Mouse (Mus musculus) thymus, postnatal 25 days (tissue): ENCODE data around the gene Coro1c.
A peak's percentile ranks its signal among the peaks of the same experiment; 100 is the strongest.
"Not testable (repeated sequence)": the region's sequence is repeated elsewhere in the genome, so short reads cannot be mapped to it uniquely, and the experiment has no call there.

Experiments used
- DNase-seq: peaks from one replicate; pipeline ENCODE4 v3.0.0; 2022

Gene Coro1c

DNA sequence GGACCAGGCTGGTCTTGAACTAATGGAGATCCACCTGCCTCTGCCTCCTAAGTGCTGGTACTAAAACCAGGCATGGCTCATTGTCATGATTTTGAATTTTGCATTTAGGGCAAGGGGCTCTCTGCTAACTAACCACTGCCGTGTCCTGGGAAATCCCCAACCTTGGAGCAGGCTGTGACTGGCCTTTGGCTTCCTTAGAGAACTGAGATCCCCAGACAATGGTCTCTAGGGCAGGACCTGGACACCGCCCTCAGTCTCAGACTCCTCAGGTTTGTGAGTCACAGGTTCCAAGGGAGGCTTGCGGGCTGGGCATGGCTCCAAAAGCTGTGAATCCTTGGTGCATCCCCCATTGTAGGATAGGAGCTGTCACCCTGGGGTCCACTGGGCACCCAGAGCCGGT lies 81.9 kb downstream of the Coro1c start:
- no peak for DNase-seq

DNA sequence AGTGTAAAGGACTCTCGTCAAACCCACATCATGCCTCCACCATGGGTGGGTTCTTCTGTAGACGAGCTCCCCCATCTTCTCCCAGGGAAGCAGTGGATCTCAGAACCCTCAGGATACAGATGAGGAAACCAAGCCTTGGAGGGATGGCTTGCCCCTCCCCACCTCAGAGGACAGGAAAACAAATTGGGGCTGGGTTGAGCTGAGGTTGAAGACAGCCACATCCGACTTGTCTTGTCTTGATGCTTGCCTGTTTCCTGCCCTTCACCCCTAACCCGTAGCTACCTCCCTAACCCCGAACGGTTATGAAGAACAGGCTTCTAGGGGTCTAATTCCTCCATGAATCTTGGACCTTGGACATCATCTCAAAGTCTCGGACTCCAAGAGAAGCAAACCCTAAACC lies 83.0 kb downstream of the Coro1c start:
- peak; percentile 68 for DNase-seq

DNA sequence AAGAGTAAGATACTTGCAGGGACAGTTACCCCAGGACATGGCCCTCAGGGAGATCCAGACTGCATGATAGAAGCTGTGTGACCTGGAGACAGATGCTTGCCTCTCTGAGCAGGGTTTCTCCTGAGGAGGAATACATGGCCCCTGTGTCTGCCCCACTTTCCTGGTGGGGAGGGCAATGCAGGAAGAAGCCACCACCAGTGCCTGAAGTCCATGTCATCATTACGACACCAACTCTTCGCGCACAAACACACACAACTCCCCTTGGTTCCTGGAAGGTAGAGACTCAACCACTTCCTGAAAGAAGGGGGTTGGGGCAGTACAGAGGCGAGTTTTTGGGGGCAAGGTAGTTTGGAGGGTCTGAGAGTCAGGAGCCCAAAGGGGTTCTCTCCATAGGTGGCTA lies 84.3 kb downstream of the Coro1c start:
- DNase-seq, result peak; percentile 50

DNA sequence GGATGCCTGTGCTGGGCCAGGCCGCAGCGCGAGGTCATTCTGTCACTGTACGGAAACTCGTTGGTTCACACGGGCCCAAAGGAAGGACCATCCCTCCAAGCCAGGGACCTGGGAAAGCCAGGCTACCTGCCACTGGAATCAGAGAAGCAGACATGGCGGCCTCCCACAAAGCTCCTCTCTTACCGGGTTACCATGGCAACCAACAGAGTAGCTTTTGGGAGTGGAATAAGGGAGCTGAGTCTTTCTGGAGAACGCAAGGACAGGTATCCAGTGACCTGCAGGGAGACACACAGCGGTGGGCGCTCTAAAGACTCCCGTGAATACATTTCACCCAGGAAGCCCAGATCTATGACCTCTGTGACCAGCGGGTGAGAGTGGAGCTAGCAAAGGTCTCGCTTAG lies 90.0 kb downstream of the Coro1c start:
- DNase-seq, result no peak

DNA sequence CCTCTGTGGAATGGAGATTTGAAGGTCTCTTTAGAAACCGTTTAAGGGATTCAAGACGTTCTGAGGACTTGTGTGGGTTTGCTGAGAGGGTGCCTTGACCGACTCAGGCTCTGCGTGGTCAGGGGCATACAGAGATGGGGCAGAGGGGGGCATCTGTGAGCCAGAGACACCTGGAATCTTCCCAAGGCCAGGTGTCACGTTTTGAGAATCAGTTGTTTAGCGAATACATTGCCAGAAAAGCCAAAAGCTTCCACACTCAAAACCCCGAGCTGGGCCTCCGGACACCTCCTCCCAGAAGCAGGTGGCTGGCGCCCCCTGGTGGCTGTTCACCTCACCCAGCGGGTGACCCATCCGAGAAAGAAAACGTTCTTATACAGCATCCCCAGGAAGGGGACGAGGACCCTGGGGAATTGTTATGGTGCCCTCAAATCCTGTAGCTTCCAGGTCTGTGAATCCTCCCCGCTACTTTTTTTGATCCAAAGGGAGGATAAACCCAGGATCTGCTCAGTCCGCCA lies 92.9 kb downstream of the Coro1c start:
- DNase-seq, result peak; percentile 76

DNA sequence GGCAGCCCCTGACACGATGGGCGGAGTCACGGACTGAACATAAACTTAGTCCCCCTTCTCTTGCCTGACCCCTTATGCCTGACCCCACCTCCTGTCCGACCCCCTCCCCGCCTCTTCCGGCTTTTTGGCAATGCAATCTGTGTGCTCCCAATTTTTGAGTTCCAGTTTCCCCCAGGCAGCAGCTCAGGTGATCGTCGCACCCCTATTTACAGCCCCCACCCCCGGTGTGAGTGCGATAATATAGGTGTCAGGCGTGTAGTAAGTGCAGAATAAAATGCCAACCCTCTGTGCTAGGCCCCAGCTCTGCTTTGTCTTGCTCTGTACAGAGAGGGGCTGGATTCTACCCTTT lies 93.5 kb downstream of the Coro1c start:
- DNase-seq, result no peak

DNA sequence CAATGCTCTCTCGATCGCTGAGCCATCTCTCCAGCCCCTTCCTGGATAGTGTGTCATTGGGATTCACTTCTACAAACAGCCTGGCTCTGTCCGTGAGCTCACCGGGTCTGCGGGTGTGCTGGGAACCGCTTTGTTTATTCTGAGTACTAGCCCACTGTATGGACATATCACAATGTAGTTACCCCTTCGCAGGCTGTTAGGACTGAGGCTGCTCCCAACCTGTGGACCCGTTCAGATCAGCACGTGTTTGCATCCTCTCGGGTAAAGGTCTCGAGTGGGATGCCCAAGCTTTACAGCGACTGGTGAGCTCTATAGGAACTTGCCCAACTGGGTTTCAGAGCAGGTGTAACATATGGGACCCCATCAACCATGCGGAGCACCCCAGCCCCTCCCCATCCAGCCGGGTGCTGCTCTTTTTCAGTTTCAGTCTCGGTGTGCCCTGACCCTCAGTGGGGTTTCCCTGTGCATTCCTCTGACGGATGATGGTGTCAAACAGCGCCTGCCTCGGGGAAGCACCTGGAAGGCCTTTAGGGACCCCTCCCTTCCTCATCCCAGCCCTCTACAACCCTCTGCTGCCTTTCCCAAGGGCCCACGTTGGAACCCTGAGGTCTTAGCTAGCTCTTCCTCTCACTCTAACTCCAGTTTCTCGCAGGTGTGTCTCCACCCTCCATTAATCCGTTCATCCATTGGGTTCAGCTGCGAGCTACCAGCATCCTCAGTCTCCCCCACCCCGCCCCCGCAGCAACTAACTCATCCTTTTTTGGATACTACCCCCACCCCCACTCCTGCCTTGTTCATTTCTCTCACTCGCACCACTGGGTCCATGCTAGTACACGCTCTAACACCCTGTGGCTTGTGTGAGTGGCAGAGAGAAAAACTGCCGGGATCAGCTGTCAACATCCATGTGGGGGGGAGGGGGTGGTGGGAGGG lies 94.2 kb downstream of the Coro1c start:
- DNase-seq, result no peak

DNA sequence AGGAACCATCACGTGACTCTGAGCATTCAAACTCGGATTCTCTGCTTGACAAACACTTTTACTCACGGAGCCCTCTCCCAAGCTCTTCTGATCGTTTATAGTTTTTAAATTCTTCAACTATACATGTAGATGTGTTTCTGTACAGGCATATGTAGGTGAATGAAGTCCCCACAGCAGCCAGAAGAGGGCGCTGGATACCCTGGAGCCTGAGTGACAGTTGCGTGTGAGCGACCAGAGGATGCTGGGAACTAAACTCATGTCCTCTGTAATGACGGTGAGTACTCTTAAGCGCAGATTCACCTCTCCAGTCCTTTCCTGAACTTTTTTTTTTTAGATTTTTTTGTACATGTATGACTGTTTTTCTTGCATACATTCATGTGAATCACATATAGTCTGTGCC lies 95.0 kb downstream of the Coro1c start:
- no peak for DNase-seq

DNA sequence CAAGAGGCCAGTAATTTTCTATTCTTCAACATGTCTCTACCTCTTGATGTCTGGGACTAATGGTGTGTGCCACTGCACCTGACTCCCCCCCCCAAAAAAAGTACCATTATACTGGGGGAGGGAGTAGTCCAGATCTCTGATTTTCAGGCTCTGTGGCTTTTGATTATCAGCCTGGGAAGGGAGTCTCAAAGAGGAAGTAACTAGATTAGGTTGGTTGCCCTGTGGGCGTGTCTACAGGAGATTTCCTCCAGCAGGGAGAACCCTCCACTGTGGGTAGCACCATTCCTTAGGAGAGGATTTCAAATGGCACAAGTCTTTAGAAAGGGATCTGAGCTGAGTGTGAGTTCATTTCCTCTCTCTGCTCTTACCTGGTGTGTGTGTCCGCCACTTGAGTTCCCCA lies 95.9 kb downstream of the Coro1c start:
- no peak for DNase-seq

DNA sequence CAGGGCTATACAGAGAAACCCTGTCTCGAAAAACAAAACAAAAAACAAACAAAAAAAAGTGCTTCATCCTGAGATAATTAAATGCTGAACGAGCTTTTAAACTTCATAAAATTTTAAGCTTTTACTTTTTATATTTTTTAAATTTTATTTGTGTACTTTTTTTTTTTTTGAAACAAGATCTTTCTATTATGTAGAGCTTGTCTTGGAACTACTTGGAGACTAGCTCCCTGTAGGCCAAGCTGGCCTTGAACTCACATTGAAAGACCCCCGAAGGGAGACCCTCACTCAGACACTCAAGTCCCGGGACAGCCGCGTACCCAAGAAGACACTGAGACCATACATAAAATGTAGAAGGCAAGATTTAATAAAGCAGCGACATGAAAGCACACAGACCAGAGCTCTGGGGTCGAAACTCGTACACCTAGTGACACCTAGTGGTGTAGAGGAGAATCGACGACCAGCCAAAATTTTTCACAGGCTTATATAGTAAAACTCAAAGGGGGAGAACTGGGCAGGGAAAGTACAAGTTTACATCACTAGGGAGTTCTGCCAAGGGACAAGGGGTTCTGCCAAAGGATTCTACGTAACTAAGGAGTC lies 96.6 kb downstream of the Coro1c start:
- DNase-seq, result not testable (repeated sequence)

DNA sequence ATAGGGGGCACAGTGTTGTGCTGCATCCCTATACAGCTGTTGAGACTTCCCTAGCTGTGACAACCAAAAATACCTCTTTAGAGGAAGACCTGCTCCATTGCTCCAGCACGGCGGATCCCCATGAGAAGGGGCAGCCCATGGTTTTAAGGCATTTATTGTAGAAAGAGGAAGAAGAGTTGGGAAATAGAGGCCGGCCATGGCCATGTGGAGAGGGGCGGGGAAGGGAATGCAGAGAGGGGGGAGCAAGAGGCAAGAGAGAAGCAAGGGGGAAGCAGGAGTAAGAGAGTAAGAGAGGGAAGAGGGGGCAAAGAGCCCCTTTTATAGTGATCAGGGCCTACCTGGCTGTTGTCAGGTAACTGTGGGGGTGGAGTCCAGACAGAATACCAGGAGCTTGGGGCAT lies 98.4 kb downstream of the Coro1c start:
- DNase-seq, result no peak

DNA sequence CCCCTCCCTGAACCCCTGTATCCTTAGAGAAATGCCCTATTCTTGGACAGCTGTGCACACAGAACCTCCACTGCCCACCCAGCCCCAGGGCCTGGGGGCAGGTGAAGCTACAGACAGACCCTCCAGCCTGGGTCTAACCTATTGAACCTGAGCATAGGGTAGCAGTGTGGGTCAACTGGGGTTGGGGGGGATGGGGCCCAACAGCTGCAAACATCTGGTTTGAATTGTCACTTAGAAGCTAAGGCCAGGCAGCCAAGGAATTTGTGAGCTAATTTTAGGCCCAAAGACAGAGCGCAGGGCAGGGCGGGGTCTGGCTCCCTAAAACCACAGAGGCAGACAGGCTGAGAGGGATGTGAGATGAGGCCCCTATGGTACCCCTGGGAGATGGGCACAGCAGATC lies 100.4 kb downstream of the Coro1c start:
- DNase-seq, result no peak

DNA sequence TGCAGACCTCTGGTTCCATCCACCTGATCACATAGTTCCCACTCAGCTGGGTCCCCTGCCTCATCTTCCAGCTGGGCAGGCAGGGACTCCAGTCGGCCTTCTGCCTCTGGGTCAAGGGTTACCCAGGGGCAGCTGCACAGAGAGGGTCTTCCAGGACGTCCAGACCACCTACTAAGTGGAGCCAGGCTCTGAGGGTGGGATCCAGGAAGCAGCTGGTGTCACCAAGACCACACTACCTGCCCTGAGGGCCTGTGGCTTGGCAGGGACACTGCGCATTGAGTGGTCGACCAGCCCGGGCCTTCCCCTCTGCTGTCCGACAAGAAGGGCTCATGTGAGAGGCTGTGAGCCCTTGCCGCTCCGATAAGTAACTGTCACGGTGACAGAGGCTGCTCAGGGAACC lies 100.8 kb downstream of the Coro1c start:
- DNase-seq, result no peak

DNA sequence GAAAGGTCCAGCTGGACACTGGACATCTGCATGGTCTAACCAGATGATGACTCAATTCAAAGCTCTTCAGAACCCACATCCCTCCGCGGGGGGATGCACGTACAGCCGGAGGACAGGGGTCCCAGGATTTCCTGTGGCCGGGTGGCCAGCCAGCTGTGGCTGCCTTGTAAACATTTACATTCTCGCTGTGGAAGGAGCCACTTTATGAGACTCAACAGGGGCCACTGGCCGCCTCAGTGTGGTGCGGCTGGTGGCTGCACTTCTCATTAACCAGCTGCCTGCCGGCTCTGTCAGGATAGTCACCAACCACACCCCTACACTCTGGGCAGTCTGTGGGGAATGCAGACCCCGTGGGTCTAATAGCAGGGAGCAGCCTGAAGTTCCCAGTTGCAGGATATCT lies 102.1 kb downstream of the Coro1c start:
- no peak for DNase-seq

DNA sequence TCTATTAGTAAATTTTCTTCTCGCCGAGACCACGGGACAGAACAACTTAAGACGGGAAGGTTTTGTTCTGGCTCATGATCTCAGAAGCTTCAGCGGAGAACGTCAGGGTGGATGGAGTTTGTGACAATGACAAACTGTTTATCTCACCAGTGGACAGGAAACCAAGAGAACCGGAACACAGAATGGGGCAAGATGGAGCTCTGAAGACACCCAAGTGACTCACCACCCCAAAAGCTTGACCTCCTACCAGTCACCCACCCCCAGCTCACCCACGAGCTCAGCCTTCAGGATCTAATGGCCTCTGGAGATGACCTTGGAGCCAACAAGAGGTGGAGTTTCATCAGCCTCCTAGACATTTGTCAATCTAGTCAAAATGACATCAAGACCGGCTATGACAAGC lies 103.3 kb downstream of the Coro1c start:
- no peak for DNase-seq

DNA sequence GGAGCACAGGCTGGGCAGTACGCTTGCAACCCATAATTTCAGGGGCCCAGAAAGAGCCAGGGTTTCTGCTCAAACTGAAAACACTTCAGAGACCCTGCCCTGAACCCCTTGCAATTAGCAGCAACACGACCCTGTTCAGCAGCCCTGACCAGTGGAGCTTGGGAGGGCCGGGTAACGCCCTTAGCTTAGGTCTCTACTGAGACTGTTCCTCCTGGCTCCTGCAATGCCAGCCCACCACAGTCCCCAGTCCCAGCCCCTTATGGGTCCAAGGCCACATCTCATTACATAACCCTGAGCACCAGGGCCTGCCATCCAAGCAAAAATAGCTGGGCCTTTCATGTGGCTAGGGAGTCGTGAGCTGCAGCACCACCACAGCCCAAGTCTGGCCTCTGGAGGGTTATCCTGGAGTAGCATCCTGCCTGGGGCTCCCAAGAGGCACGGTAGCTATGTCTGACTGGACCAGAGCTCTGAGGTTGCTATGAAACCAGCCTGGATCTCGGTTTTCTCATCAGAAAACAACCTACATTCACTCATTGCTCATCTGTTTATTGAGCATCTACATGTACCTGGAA lies 104.1 kb downstream of the Coro1c start:
- DNase-seq, result no peak

DNA sequence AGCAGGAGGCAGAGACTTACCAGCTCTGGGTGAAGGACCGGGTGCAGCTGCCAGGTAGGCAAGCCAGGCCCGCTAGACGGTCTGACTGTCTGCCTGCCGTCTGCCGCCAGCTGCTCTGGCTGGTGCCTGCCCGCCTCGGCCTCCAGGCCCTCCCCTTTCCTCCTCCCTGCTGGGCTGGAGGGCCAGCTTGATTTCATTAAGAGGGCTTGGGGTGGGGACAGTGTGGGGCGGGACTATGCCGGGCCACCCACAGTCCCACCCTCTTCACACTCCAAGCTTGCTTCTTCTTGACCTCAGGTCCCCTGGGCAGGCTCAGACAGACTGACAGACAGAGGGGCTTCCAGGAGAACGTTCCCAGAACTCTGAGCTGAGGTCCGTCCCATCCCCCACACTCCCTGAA lies 108.3 kb downstream of the Coro1c start, which contains the start of gene Tmem119:
Gene Tmem119 (minus strand): TSS at position 237 of the 400 bp plus-strand sequence.
- no peak for DNase-seq

DNA sequence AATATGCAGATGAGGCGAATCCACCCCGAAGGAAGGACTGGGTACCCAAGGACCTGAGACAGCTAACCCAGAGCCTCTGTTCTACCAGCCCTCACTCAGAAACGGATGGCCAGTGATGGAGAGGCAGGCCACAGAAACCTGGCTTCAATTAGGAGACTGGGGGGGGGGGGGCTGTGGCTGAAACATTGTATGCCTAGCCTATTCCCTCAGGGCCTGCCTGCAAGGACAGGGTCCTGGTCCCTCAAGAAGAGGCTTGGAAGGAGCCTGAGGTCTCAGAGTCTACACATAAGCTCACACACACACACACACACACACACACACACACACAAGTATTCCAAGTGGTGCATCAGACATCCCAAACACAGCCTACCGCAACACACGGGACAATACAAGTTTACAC lies 108.9 kb downstream of the Coro1c start:
- DNase-seq, result no peak

DNA sequence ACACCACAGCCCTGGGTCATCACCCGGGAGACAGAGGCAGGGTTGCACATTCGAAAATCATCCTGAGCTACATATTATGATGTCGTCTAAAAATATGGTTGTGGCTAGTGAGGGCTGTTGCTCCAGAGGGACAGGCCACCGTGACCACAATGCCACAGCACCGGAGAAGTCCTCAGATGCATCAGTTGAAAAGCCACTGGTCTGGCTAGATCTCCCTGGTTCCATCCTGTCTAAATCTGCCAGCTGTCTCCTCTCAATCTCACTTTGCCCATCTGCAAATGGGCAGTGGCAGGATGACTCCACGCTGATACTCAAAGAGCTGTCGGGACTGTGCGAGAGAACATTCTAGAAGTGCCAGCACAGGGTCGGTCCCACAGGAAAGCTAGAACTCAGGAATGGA lies 110.0 kb downstream of the Coro1c start:
- no peak for DNase-seq

DNA sequence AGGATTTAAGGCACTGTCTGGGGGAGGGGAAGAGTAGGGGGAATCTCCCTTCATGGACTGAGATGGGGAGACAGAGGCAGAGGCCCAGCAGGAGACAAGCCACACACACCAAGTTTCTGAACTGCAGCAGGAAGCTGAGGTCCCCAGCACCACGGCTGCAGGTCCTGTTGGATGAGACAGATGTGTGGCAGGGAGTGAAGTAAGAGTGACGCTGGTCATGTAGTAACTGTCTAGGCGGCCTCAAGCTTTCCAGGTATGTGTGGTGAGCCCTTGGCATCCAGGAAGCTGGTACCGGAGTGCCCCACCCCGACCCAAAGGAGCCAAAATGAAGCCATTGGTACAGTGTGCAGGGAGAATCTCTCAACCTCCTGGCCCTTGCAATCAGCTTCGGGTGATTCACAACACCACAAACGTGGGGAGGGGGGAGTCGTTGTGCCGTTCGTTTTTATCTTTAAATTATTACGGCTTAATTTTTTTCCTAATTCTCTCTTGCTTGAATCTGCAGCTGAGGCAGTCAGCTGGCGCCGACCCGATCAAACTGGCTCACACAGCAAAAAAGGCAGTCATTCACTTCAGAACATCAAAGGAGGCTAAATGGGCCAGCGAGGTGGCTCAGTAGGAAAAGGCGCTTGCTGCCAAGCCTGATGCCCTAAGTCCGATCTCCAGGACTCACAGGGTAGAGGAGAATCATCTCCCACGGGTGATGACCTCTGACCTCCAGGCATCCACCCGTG lies 111.2 kb downstream of the Coro1c start:
- no peak for DNase-seq

DNA sequence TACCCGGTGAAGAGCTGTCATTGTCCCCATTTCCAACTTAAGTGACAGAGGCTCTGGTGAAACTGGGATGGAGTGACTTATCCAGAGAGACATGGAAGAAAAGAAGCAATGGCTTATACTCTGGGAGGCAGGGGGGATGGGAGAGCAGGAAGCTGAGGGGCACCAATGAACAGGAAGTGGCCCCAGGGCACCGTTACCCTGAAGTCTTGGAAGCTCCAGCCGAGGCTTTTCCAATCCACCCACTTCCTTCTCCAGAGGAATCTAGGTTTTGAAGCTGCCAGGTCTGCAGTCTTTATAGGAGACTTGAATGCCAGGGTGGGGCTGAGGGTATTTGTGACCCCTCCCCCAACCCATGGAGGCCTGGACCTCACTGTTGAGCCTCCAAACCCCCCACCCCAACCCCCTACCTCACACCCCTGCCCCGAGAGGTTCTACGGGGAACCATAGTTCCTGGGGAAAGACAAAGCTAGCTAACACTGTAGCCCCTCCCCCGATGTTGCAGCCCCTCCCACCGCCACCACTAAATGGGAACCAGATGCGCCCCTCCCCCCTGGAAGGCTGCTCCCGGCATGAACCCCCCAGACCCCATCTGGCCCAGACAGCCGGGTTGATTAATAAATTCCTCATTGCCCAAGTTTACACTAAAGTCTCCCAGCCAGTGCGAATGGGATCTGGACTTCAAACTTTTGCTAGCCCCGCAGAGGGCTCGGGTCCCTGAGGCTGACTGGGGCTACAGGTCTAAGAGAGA lies 112.0 kb downstream of the Coro1c start:
- no peak for DNase-seq
